Mouse (Mus musculus) left cerebral cortex, postnatal 14 days (tissue): Measurements from ENCODE around the gene Asb16. TPM values are rescaled to one million over a fixed set of nuclear protein-coding genes. Genes with fewer than 3 reads are reported as not detected.

Experiments used
- DNase-seq, 2 experiments: peaks; one replicate each; pipeline ENCODE4 v3.0.0; 2021 to 2022; ENCODE audit warnings: low spot score in 2 of 2, mixed read lengths in 1 of 2
- intact Hi-C: fragments of 180-260 bp; cut with DNase I; formaldehyde crosslinking; loops from one replicate; pipeline ENCODE4 v1.15.1; 2025
- total RNA-seq, 2 experiments: library from RNA; stranded (reverse); gene quantifications; 2 replicates each; pipeline ENCODE4 v1.2.3; 2021

Gene Asb16
- total RNA-seq, 2 experiments from 2014 or later, result 0.59 to 0.72 TPM

DNA sequence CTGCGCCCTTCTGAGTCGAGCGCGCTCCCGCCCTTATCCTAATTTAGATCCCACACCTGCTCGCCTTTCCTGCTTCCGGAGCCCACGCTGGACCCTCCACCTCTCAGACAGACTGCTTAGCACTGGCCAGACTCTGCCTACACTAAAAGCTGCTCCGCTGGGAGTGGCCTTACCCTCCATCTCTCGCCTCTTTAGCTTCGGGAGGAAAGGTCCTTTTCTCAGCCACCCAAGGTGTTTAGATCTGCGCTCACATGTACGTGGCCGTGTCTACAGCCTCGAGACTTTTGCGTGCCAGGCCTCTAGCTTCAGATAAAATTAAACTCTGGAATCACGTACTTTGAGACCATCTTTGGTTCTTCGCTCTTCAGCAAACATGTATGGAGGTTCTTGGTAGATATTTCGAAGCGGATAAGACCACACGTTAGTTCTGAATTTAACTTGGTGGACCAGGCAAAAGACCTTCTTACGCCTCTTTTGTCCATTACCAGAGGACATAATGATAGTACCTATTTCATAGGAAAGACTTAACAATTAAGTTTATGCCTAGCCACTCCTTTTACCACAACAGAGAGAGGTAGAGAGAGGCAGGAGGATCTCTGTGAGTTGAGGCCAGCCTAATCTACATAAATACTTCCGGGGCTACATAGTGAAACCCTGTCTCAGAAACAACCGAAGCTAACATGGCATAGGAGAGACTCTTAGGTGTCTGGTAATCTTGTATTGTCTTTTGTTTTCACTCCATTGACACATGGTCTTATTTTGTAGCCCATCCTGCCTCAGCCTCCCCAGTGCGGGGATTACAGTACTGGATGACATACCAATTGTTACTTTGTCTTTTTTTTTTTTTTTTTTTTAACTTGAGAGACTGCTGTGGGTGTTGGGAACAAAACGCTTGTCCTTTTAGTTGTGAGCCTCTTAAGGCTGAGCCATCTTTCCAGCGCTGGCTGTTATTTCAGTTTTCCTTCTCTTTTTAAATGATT is 29.3 kb downstream of the Asb16 start:
- intact Hi-C loops, result loop anchor here (5.0 kb wide), 1 partner anchor 109 kb away; the partner anchor contains the start of gene Slc25a39
- DNase-seq, result no peak

DNA sequence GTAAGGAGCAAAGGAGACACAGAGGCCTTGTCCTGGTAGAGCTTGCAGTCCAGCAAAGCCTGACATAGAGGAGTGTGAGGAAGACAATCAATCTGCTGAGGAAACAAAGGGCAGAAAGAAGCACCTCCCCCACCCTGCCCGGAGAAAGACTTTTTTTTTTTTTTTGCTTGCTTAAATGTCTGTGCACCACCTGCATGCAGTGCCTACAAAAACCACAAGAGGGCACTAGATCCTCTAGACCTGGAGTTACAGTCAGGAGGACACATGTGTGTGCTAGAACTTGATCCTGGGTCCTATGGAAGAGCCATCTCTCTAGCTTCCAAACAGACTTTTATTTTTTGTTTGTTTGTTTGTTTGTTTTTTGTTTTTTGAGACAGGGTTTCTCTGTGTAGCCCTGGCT is 31.3 kb downstream of the Asb16 start:
- DNase-seq, result peak; percentile 60 to 77
- intact Hi-C loops, result loop anchor here (5.0 kb wide), 1 partner anchor 107 kb away; the partner anchor contains the start of gene Slc25a39

DNA sequence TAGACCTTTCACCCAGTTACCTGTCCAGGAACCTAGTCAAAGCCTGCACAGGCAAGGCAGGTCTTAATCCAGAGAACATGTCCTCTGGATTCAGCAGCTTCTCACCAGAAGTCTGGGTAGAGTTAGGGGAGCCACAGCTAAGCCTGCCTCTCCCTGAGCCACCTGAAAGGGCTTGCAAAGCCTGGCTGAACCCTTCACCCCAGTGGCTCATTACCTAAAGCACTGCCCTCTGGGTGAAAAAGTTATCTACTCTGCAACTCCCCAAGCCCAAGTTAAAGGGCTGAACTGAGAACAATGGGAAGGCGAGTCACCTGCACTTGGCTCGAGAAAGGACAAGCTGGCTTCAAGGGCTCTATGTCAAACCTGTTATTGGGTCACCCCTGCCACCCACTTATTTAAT is 35.6 kb downstream of the Asb16 start:
- intact Hi-C loops, result no loop called here
- DNase-seq, result no peak

DNA sequence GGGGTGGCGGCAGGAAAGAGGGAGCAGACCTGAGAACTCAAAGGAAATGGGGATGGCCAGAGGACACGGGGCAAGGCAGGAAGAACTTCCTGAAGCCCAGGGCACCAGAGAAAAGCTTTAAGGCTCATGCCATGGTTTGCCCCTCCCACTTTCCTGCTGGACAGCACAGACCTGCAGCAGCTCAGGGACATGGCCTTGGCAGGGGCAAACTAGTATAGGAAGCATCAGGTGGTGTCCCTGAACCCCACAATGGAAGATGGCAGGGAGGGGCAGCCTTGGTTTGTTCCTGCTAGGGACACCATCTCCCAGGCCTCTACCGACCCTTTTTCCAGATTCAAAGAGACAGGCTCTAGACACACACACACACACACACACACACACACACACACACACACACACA is 36.8 kb downstream of the Asb16 start:
- intact Hi-C loops, result no loop called here

DNA sequence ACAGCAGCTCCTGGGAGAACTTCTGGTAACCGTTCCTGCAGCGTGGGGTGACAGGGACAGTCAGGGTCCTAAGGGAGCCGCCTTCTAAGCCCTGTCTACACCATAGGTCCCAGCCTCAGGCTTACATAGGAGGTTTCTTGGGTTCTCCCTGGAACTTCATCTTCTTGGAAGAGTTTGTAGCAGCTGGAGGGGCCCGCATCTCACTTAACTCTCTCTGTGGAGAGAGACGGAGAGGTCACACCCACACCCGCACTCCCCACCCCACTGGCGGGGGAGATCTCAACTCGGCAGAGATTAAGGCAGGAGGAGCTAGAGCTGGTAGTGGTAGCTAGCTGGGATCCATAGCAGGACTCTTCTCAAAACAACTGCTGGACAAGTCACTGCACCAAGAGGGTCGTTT is 39.6 kb downstream of the Asb16 start:
- intact Hi-C loops, result loop anchor here (2.0 kb wide), 2 partner anchors 103 to 123 kb away; partner anchors contain the start of gene Grn
- DNase-seq, result no peak

More for the DNA sequence above, 36.8 kb downstream of the Asb16 start:
- no peak for DNase-seq

DNA sequence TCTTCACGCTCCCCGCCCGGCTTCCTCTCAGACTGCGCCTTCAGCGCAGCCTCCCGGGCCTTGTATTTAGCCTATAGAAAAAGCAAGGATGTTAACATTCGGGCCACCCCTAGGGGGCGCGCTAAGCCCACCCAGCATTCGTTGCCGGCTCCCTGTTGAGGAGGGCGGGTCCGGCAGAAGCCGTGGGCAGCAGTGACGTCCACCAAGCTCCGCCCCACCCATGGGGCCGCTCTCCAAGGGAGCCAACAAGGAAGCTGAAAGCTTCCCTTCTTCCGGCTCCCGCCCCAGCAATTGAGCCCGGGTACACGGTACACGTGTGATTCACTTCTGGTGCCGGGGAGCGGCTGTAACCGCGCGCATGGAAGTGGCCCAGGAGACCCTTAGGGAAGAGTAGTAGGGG is 40.4 kb downstream of the Asb16 start:
- intact Hi-C loops, result loop anchor here (2.0 kb wide), 2 partner anchors 102 to 122 kb away; partner anchors contain the start of gene Grn
- peak; percentile 98 for DNase-seq

DNA sequence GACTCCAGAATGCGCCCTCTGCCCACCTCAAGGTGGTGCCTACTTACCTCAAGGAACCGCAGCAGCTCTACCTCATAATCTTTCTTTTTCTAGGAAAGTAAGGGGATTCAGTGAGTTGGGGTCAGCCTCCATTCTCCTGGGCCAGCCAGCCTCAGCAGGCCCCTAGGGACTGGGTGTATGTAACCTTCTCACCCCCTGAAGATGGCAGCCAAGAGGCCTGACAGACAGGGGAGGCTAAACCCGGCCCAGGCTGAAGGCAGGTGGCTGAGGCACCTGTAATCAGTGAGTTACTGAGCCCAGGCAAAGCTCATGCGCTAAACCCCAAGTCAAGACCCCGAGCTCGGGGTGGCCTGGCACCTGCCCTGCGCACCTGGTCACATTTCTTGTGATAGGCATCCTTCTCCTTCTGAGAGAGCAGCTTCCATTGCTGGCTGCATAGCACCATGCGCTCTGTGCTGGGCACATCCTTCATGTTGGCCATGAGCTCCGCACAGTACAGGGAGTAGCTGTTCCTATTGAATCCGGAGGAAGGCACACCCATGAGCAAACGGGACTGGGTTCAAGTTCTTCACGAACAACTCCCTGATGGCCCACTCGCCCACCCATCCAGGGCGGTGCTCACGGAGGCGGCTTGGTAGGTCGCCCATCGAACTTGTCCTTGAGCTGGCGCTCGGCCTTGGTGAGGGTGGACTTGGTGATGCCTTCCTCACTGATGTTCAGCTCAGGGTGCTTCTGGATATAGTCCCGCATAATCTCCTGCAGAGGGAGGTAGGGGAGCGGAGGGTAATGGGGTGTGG is 41.5 kb downstream of the Asb16 start:
- DNase-seq, result peak; percentile 7 to 10
- intact Hi-C loops, result loop anchor here (2.0 kb wide), 2 partner anchors 101 to 121 kb away; partner anchors contain the start of gene Grn

DNA sequence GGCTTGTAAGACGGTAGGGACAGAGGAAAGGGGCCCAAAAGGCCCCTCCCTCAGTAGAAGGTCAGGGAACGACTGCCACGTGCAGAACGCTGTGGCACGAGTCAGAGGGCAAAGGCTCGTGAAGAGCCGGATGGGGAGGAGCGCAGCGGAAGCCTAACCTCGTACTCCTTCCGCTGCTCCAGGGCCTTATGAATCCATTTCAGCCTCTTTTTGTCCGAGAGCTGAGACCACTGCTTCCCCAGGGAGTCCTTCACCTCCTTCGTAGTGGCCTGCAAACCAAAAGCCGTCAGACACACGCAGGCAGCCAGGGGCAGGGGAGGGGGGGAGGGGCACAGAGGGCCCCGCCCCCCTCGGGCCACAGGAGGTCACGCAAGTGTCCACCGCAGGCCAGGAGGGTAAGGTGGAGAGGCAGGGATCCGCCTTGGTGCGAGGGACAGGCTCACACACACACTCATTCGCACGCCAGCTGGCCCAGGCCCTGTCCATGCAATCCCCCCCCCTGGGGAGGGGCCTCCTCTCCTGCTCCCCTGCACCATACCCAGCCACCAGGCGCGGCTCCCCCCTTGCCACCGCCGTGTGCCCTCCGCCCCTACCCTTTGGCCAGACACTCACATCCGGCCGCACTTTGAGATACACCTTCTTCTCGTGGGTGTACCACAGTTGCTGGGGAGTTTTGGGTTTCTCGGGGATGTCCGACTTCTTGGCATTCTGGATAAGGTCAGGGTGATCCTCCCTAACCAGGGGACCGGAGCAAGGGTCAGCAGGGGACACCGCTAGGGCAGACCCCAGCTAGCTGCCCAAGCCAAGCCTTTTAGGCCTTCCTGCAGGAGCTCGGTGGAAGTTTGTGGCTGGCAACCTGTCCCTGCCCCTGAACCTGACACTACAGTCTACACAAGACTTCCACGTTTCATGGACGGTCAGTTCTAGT is 42.5 kb downstream of the Asb16 start:
- DNase-seq, result peak in 1 of 2 experiments; percentile 9
- intact Hi-C loops, result no loop called here

DNA sequence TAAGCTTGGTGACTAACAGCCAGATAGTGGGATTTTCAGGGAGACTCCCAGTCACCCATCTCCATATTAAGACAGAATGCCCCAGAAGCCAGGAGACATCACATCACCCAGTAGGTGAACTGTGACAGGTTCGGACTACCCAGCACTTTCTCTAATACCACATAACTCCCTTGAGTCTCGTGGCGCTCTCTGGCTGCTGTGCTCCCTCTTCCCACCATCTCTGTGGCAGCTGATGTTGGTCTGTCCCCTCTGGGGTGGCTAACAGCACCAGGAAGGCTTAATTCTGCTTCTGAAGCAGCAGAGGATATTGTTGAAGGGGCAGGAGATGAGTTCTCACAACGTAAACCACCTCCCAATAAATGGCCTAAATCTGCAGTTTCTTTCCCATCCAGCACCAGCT is 43.4 kb downstream of the Asb16 start:
- DNase-seq, result no peak
- intact Hi-C loops, result no loop called here

DNA sequence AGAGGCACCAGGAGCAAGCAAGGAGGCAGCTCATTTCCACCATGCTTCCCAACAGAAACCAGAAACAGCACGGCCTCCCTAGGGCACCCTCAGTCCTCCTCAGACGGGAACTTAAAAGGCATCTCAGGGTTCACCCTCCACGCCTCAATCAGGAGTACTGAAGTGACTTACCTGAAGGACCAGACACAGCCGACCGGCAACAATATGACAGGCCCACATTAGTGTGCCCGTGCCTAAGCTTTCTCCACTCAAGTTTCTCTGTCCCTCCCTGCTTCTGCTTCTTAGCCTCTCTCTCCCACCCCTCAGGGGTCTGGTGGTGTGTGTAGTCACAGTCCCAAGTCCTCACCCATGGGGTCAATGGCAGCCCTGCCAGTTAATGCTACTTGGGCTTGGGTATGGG is 44.0 kb downstream of the Asb16 start:
- intact Hi-C loops, result no loop called here

DNA sequence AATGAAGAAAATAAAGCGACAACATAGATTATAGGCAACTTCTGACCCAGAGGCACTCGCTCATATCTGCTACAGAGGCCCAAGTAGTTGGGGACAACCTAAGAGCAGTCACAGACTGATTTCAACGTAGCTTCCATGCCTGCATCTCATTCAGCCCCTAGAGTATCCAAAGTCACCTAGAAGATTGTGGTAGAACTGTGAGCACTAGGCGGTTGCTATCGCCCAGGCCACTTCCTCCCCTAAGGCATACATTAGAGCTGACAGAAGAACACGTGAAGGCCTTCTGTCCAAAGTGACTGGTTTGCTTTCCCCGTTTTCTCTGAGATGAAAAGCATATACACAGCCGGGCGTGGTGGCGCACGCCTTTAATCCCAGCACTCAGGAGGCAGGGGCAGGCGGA is 45.8 kb downstream of the Asb16 start:
- intact Hi-C loops, result no loop called here
- no peak for DNase-seq

More for the DNA sequence above, 44.0 kb downstream of the Asb16 start:
- DNase-seq, result no peak

DNA sequence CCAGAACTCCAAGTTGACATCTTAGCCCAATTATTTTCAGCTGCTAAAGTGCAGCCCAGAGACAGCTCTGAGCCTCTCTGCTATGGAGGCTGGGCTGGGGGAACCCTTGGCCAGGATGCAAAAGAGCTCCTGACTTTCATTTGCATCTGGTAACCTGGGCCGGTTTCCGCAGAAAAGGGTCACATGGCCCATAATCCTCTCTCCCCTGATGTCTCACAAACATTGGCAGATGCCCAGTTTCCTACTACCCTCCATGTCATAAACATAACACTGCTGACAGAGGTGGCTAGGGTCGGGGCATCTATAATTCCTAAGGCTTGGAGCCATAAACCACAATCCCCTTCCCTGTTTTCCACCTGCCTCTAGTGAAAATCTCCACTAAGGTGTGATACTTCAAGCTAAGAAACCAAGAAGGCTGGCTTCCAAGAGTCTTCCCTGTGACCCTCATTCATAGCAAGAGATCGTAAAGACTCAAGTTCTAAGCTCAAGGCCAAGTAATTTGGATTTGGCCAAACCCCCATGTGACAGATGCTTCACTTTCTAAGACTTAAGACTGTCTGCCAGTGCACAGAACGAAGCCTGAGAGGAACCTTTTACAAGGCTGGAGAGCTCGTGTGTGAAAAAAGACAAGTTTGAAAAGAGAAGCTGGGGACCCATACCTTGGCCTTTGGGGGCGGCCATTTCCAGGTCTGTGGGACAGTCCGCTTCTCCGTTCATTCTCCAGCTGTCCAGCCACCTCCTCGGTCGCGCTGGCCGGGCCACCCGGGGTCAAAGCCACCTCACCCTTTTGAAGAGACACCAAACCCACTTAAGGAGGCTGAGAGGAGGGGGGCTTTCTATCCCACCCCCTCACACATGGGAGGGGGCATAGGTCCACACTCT is 47.4 kb downstream of the Asb16 start:
- intact Hi-C loops, result no loop called here
- no peak for DNase-seq

DNA sequence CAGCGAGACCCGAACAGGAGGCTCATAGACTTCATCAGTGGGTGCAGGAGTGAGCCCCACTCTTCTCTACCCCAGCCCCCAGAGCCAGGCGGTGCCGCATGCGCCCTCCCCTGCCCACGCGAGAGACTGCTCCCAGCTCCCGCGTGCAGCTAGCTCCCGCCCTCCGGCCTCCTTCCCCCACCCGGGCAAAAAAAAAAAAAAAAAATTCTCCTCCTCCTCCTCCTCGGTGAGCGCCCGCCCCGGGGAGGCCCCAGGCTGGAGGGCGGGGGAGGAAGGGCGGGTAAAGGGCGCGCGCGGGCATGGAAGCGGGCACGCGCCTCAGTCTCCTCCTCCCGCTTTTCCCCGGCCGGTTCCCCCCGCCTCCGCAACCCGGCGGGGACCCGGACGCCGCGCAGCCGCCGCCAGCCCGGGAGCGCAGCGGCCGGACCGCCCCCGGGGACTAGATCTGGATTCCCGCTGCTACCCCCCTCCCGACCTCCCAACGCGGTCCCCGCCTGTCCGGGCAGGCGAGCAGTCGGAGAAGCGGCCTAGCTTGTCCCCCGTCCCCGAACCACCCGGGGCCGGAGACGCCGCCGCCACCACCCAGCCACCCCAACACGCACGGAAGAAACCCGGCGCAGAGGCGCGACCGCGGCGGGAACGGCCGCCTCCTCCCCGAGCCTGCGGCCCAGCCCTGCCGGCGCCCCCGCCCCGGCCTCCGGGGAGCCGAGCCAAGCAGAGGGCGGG is 48.2 kb downstream of the Asb16 start:
- DNase-seq, result peak; percentile 82 to 85
- intact Hi-C loops, result no loop called here

DNA sequence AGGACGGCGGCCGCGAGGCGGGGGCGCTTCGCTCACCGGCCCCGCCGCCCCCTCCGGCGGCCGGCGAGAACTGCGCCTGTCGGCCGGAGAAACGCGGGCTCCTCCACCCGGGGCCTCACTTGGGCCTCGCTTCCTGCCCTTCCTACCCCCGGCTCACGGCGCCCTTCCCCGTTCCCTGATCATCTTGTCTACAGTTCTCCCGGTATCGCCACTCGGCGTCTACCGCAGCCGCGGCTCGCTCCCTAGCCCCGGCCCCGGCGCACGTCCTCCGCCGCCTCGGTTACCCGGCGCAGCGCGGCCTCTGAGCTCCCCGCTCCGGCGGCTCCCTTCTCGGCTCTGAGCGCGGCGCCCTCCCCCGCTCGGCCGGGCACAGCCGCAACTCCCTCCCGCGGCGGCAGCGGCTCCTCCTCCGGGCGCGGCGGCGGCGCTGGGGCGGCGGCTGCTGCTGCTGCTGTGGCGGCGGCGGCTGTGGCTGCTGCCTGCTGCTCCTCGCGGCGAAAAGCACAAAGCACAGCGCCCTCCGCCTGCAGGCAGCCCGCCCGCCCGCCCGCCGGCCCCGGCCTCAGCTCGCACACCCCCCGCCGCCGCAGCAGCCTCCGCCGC is 48.9 kb downstream of the Asb16 start:
- peak; percentile 55 to 64 for DNase-seq
- intact Hi-C loops, result no loop called here

DNA sequence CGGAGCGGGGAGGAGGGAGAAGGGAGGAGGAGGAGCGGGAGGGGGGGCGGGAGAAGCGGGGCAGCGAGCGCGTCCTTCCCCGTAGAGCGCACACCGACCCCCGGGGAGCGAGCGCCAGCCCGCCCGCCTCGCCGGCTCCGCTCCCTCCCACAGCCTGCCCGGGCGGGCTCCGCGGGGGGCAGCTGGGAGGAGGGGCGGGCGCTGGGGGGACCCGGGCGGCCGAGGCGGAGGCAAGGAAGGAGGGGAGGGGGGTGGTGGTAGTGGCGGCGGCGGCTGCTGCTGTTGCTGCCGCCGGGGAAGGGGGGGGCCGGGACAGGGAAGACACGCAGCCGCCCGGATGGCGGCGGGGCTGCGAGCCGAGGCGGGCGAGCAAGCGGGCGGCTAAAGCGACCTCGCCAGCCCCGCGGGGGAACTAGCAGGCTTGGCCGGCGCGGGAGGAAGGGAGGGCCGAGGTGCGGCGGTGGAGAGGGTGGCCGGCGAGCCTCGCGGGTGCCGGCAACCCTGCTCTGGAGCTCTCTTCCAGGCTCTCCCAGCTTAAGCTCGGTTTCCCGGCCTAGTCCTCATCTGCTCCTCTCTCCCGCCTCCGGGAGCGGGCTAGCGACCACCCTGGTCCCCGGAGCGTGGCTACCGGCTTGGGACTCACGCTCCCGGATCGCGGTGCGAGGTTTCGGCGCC is 49.5 kb downstream of the Asb16 start:
- DNase-seq, result peak in 1 of 2 experiments; percentile 65
- intact Hi-C loops, result loop anchor here (1.0 to 2.0 kb wide), 2 partner anchors 77 to 90 kb away; no protein-coding TSS in a partner anchor
